Mouse (Mus musculus) lung, adult 2 months (tissue): Measurements from ENCODE around the gene Gpr37l1.

Experiments used
- CTCF ChIP-seq: fragments of 200-500 bp; IDR thresholded peaks from 2 replicates; pipeline ENCODE4 v1.5.1; 2011; ENCODE audit warnings: mild to moderate bottlenecking, low read length, control low read depth; ENCODE audit not compliant: insufficient read depth
- POLR2A ChIP-seq: fragments of 200-500 bp; IDR thresholded peaks from 2 replicates; pipeline ENCODE4 v1.6.1; 2011; ENCODE audit warnings: low read depth, mild to moderate bottlenecking, control low read depth, low read length, borderline replicate concordance; ENCODE audit errors: extremely low read depth

GRCm38 (mm10) chr1:135189186-135189585, 21.7 kb upstream of the Gpr37l1 start:
- TF ChIP-seq POLR2A (no peak), CTCF (no peak)
